Mouse (Mus musculus) kidney, adult 9 months (tissue): ENCODE data around the gene Cpe.
A peak's percentile ranks its signal among the peaks of the same experiment; 100 is the strongest.

Source experiments
- DNase-seq: peaks from one replicate; pipeline ENCODE4 v3.0.0; 2022

The Cpe gene

DNA sequence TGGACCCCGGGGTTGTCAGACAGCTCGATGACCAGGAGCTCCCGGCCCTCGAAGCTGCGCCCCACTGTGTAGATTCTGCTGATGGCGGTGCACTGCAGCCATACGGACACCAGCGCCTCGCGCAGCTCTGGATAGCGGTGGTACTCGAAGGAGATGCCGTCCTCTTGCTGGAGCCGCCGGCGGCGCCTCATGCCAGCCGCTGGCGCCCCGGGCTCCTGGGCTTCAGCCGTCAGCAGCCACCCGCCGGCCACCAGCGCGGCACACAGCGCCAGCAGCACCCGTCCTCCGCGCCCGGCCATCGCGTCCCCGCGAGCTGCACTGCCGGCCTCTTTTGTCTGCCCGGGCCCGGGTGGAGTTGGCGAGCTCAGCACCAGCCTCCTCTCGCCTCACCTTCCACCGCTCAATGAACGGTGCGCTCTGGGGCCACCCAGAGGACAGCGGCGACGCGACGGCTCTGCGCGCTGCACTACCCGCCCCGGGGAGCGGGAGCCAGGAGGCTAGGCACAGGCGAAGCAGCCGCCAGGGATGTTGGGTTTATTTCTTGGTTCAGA lies at the start of gene Cpe:
TSS of gene Cpe (minus strand) at position 404 of the 551 bp plus-strand sequence.
- peak; percentile 70 for DNase-seq

DNA sequence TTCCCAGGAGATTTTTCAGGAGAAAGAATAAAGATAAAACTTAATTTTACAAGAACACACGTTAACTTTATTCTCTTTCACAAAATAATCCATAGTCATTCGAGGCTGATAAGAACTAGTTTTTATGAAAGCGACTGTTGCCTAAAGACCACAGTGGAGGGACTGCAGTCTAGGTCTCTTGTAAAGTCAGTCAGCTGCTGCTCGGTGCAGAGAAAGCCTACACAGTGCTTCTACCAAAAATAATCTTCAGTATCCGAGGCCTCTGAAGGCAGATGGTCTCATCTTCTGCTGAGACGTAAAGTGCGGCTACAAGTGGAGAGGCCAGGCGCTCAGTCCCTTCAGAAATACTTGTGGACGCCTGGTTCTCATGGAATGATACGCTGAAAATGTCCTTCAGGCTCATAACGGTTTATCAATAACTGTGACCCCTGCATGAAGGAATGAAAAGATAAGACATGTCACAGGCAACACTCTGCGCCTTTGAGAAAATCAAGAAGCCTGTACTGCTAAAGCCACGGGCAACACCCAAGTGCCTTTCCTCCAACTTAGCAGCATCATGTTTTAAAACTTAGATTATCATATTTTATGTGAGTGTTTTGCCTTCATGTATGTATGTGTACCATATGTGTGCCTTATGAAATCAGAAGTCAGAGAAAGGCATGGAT lies 47.8 kb upstream of the Cpe start:
- DNase-seq: no peak

- DNase-seq: no peak
Measured at GRCm38 (mm10) chr8:64738916-64739315, 46.1 kb upstream of the Cpe start.

- DNase-seq: no peak
Measured at GRCm38 (mm10) chr8:64736767-64737323, 44.0 kb upstream of the Cpe start.

DNA sequence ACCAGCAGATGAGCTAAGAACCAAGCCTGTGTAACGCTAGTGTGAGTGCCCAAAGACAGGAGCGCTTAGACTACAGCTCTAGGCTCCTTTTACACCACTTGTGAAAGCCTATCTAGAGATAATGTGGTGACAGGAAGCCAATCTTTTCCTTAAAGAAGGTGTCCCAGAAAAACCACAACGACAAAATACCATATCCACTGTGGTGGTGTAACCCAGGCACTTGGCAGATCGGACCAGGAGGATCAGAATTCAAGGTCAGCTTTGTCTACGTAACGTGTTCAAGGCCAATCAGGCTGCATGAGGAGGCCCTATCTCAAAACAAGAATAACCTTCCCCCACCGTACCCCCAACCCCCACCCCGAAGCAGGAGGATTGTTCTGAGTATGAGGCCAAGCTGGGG lies 42.3 kb upstream of the Cpe start:
- no peak for DNase-seq

DNA sequence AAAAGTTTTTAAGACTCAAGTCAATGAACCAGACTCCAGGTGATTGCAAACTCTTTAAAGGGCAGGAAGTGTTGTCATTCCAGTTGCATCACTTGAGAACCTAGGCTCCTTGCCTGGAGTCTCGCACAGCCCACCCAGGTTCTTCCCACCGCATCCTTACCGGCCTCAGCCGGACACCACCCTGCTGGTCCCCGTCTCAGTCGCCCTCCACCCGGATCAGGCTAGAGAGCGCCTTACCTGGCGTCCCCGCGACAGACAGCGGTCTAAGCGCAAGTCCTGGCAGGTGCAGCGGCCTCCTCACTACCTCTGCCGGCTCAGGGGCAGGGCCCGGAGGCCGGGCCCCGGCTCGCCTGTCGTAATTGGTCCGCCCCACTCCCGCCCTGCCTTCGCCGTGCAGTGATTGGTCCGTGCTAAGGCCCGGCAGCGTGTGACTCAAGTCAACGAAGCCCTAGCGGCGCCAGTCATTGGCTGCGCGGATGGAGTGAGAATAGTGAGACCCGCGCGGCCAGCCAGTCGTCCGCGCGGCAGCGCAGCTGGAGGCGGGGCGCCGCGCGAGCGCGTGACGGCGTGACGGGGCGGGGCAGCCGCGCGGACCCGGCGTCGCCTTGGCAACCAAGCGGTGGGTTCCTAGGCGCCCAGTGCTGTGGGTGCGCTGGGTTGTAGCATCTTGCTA lies 40.6 kb upstream of the Cpe start, which contains the start of gene Msmo1:
TSS of gene Msmo1 (minus strand) at position 522 of the 673 bp plus-strand sequence.
- DNase-seq: peak; percentile 98

DNA sequence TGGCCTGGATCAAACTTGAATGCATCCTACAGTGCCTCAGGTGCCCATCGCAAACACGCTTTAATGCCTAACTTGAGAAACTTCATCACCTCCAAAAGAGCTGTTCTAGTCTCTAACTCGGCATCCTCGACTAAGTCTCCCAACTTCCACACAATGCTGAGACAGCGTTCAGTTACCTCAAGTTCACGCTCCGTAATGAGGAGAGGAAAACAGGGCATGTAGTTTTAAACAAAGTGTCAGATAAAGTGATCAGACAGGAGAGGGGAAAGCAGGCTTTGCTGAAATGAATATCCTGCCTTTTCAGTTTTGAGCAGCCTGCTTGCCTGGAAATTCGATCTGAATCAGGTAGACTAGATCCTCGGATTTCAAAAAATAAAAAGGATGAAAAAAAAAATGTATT lies 39.7 kb upstream of the Cpe start:
- DNase-seq: no peak

- no peak for DNase-seq
Measured at GRCm38 (mm10) chr8:64728156-64728555, 35.3 kb upstream of the Cpe start.

GRCm38 (mm10) chr8:64726190-64726695 lies 33.4 kb upstream of the Cpe start:
- DNase-seq: no peak

GRCm38 (mm10) chr8:64723206-64723605 lies 30.4 kb upstream of the Cpe start:
- DNase-seq: no peak

GRCm38 (mm10) chr8:64717868-64718267 lies 25.0 kb upstream of the Cpe start:
- DNase-seq: no peak

DNA sequence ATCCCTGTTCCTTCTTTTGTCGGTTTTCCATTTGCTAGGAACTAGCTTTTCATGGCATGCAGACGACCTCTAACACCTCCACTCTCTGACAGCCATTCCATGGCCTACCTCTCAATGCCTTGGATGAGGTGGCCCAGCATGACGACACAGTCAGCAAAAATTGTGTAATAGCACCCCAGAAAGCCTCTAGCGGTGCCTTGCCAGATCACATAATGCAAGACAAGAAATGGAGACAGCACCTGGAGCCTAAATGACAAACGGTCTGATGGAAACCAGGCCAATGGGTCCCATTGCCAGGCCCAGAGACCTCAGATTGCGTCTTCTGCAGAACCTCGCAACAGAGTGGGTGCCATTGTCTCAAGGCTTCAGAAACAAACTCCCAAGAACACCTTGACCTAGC lies 19.6 kb upstream of the Cpe start:
- DNase-seq: no peak

- no peak for DNase-seq
Measured at GRCm38 (mm10) chr8:64711544-64711943, 18.7 kb upstream of the Cpe start.

- DNase-seq: no peak
Measured at GRCm38 (mm10) chr8:64707481-64707880, 14.6 kb upstream of the Cpe start.

DNA sequence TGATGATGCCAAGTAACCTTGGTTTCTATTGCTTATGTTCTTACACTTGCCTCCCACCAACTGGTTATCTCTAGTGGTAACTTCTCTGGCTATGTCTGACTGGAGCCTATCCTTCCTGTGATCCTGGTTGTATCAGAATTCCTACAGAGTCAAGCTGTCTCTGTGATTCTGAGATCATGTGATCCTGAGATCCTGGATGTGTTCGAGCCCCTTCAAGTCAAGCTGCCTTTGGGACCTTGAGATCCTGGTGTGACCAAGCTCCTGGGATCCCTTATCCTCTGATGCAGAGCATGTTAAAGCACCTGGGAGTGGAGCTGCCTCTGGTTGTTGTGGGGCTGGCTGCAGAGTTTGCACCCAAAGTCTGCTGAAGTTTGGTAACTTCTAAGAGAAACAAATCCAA lies 10.3 kb upstream of the Cpe start:
- DNase-seq: no peak

DNA sequence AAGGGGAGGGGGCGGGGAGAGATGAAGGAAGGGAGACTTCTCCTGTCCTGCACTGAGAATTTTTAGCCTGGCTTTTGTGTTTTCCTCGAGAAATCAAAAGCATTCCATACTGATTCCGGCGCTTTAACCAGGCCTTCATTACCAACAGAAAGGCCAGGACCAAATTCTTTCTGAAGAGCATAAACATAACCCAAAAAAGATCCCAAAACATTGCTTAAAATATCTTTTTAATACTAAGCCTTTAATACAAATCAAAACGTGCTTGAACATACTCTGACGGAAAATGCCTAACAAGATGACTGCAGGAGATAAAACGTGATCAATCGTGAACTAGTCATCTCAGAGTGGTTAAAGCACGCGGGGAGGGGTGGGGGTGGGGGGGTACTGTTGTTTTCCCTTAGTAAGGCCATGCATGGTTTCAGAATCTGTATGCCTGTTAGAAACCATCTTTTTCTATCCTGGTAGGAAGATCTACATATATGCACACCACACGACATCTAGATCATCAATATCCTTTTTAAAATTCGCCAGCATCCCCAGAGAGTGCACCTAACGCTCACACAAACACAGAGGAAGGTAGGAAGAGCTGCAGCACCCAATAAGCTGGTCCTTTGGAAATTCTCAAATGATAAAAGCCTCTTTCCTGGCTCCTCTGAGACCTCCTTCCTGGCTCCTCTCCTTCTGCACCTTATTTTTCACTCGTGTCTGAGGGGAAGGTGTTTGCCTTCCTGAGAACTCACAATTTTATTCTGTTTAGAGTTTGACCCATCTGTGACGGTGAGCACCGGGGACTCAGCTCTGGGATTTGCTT lies 1.1 kb downstream of the Cpe start:
- no peak for DNase-seq

- DNase-seq: no peak
Measured at GRCm38 (mm10) chr8:64690845-64691244, 2.0 kb downstream of the Cpe start.

DNA sequence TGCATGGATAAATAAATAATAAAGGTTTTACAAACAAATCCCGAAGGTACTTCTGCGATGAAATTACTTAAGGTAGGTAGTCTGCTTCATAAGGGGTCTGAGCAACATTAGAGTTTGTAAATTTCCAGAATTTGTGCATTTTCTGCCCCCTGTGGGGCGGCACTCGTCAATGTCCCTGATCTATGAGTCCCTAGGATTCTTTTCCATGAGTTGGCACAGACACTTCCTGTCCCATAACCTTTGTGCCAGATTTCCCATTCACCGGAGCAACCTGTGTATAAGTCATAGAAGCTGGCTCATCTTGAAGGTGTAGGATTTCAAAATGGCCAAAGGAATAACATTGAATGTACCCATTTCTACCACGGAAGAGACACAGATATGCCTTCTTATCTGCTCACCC lies 2.5 kb downstream of the Cpe start:
- DNase-seq: no peak

- DNase-seq: no peak
Measured at GRCm38 (mm10) chr8:64688741-64689140, 4.1 kb downstream of the Cpe start.

DNA sequence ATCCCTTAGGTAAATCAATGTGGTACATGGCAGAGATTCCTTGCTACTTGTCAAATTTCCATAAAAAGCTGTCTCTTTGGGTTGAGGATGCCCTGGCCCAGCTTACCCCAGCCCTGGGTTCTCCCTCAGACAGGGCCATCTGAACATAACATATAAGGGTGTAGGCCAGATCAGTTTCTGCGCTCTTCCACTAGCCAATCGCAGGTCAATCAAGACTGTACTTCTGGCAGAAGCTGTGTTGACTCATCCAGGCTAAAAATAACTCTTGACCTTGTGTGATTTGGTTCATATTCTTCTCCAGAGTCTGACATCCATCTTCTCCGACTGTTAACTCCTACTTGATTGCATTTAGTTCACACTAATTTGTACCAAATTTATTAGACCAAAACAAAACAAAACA lies 4.7 kb downstream of the Cpe start:
- no peak for DNase-seq

GRCm38 (mm10) chr8:64682501-64682900 lies 10.4 kb downstream of the Cpe start:
- DNase-seq: no peak

- no peak for DNase-seq
Measured at GRCm38 (mm10) chr8:64676381-64676780, 16.5 kb downstream of the Cpe start.
